Mouse (Mus musculus) cerebellum, adult 2 months (tissue): ENCODE data around the gene Ttbk1.

Source experiments
- CTCF ChIP-seq: fragments of 200-500 bp; IDR thresholded peaks from 2 replicates; pipeline ENCODE4 v1.5.1; 2011; ENCODE audit warnings: low read depth, mild to moderate bottlenecking, control low read depth, low read length, moderate library complexity, borderline replicate concordance; ENCODE audit not compliant: insufficient read depth
- POLR2A ChIP-seq: fragments of 200-500 bp; IDR thresholded peaks from 2 replicates; pipeline ENCODE4 v1.6.1; 2011; ENCODE audit warnings: low read length, control low read depth, borderline replicate concordance; ENCODE audit not compliant: insufficient read depth

DNA sequence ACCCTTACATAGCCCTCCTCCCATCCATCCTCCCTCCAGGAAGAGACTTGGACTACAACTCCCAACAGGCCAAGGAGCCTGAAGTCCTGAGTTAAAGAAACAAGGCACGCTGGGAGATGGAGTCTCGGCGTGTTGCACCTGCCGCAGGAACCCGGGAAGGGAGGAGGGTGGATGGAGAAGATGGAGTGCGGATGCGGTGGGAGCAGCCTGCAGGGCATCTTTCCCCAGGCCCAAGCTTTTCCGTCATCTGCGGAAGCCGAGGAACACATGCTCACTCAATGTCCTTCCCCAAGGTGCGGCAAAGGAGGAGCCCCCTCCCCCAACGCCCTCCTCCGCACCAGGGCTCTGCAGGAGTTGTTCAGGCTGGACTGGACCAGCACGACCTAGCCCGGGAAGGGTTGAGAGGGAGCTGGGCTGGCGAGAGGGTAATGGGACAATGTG lies 3.9 kb downstream of the Ttbk1 start:
- no peak for TF ChIP-seq CTCF
- TF ChIP-seq POLR2A: peak; percentile 49; the same call in 1 of the 2 replicates
